Mouse (Mus musculus) midbrain, embryonic 10.5 days (tissue): Measurements from ENCODE around the gene Fam89b. TPM values are rescaled to one million over a fixed set of nuclear protein-coding genes. Genes with fewer than 3 reads are reported as not detected.
A peak's percentile ranks its signal among the peaks of the same experiment; 100 is the strongest.

ENCODE experiments used
- DNase-seq: peaks from one replicate; pipeline ENCODE4 v3.0.0-alpha.2; 2017; ENCODE audit warnings: low spot score
- H3K27ac ChIP-seq: fragments of 300-500 bp; sonication (generic); replicated peaks from 2 replicates; pipeline ENCODE4 v1.5.1; 2016; ENCODE audit warnings: mild to moderate bottlenecking
- H3K27me3 ChIP-seq: fragments of 300-500 bp; sonication (generic); 2 replicates; pipeline ENCODE4 v1.6.1; 2016; ENCODE audit warnings: low read depth, mild to moderate bottlenecking; ENCODE audit not compliant: poor library complexity, severe bottlenecking
- H3K36me3 ChIP-seq: fragments of 300-500 bp; sonication (generic); 2 replicates; pipeline ENCODE4 v1.6.1; 2016; ENCODE audit warnings: mild to moderate bottlenecking, moderate library complexity
- H3K4me1 ChIP-seq: fragments of 300-500 bp; sonication (generic); 2 replicates; pipeline ENCODE4 v1.6.1; 2016
- H3K4me3 ChIP-seq: fragments of 300-500 bp; sonication (generic); 2 replicates; pipeline ENCODE4 v1.5.1; 2016; ENCODE audit warnings: mild to moderate bottlenecking, moderate library complexity
- H3K9me3 ChIP-seq: fragments of 300-500 bp; sonication (generic); replicated peaks from 2 replicates; pipeline ENCODE4 v1.6.1; 2016; ENCODE audit warnings: mild to moderate bottlenecking
- WGBS: fragments of 180-500 bp; shearing (Covaris S2); methylation state at CpG from one replicate; pipeline ENCODE4 v1.1.7; 2016; 5-methylcytosine and 5-hydroxymethylcytosine counted together
- polyA plus RNA-seq: library from polyadenylated mRNA; unstranded; fragments of >200 nt; fragmentation: Nextera tagmentation; extraction: Ambion mirVana; gene quantifications from 2 replicates; pipeline ENCODE4 v1.2.1, GENCODE M21; 2016

Gene Fam89b
- polyA plus RNA-seq, 1 experiment from 2014 or later = 141 TPM

DNA sequence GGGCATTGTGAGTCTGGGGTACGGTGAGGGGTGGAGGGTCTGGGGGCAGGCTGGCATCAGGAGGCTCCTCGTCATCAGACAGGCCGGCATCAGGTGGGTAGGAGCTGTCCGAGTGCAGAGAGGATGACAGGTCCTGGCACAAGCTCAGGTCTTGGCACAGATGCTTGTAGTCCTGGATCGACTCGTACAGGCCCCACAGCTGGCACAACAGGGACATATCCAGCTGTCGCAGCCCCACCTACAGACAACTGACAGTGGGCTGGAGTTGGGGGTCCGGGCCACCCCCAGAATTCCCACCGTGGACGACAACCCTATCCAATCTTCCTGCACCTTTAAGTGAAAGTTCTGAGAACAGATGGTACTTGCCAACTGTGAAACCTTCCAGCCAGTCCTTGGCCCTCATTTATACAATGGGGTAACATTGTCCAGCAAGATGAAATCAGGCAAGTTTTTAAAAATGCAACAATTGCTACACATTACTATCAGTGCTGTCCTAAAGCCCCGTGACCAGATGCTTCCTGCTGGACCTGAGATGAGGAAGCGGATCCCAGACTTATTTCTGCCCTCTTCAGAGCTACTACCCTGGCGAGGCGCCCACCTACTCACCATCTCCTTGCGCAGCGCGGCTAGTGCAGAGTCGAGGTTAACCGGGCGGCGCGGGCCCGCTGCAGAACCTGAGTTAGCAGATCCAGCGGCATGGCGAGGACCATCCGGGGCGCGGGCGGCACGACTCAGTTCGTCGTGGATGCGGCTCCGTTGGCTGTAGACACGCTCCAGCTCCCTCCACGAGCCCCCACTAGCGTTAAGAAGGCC, 616 bp downstream of the Fam89b start:
- Histone ChIP-seq H3K4me1 (peaks cover 72% of the 10 kb centered on the region), H3K36me3 (peaks cover 38% of the 10 kb centered on the region), H3K27me3 (peaks cover 18% of the 10 kb centered on the region), H3K27ac (peak overlapping the region; percentile 97), H3K9me3 (no peaks in the 10 kb centered on the region), H3K4me3 (peak overlapping the region; percentile 95)
- 14% methylated on average over 37 of the region's 37 CpGs for WGBS
- DNase-seq = no peak

DNA sequence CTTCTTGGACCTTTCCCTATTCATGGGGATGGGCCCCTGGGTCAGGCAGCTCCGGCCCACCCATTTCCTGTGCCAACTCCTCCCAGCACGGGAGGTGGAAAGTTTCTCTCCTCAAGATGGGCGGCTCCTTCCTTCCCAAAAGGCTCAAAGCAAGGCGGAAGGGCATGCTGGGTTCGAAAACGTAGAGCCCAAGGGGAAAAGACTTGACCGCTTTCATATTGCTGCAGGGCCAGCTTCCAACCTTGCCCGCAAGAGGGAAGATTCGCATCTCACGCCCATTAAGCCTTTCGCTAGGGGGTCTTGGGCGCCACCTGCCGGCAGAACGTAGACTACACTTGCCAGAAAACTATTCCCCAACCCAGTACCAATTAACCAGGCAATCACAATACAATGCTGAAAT, 1.8 kb downstream of the Fam89b start:
- Histone ChIP-seq H3K27me3 (peaks cover 18% of the 10 kb centered on the region), H3K4me1 (peaks cover 72% of the 10 kb centered on the region), H3K4me3 (peak overlapping the region; percentile 95), H3K9me3 (no peaks in the 10 kb centered on the region), H3K27ac (peak overlapping the region; percentile 97), H3K36me3 (peaks cover 46% of the 10 kb centered on the region)
- 6% methylated on average over 14 of the region's 14 CpGs for whole genome bisulfite sequencing
- peak; percentile 86 for DNase-seq

DNA sequence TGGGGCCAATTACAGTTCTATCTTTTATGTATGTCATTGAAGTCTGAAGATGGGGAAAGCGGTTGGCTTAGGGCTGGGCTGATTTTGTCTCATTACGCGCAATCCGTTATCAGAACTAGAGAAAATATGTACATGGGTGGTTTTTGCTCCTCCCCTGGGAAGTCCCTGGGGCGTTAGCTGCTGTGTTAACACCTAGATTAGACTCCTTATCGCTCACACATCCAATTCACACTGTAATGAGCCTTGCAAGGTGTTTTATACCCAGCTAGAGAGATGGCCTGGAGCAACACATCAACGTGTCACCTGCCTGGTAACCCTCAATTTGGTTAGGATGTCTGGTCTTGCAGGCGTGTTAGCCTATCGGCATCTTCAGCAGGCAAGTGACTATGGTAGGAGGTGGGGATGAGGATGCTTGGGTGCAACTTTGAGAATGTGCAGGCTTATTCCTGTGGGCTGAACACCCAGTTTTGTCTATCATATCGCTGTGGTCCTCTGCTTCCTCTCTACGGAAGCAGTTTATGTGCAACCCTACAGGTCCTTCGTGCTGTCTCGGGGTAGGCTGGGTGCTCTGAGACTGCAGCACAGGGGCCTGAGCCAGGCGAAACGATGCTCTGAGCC, 2.4 kb downstream of the Fam89b start:
- peak overlapping the region; percentile 95 for H3K4me3 ChIP-seq
- H3K4me1 ChIP-seq = peaks cover 71% of the 10 kb centered on the region
- no peak for DNase-seq
- H3K27me3 ChIP-seq = peaks cover 18% of the 10 kb centered on the region
- WGBS = 84% methylated on average over 15 of the region's 15 CpGs
- H3K9me3 ChIP-seq = no peaks in the 10 kb centered on the region
- peaks cover 53% of the 10 kb centered on the region for H3K36me3 ChIP-seq
- peak overlapping the region; percentile 97; the same call in 1 of the 2 replicates for H3K27ac ChIP-seq

DNA sequence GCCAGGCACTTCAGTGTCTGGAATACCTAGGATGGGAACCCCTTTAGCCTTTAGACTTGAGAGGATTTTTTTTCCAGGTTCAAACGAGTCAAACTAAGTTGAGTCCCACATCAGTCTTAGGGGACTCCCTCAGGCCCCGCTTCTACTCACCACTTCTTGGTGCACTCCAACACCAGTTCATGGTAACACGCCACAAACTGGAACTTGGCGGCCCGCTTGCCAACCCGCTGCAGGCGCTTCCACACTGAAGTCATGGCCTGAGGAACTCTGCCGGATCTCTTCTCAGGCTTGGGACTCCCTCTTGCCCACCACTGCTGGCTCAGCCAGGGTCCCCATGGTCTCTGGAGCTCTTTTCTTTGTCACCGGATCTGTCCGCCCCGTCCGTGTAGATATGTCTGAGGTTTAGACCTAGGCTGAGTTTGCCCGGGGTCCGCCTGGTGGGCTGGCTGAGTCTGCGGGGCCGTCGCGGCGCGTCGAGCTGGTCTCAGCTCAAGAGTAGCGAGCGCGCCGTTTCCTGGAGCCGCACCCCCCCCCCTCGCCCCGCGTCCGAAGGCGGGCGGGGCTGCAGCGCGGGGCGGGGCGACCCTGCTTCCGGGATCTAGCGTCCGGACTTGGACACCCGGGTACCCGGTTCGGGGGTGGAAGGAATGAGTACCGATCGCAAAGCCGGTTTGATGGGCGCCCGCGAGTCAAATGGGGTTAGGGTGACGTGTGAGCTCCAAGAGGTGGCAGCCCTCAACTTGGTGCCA, 3.5 kb downstream of the Fam89b start, which contains the start of gene Ehbp1l1:
Gene Ehbp1l1 (minus strand): TSS at position 551 of the 749 bp plus-strand sequence.
- WGBS = 12% methylated on average over 49 of the region's 49 CpGs
- no peak for DNase-seq
- peaks cover 62% of the 10 kb centered on the region for H3K4me1 ChIP-seq
- peak within 1 kb of the TSS; percentile 64 for H3K27ac ChIP-seq
- H3K27me3 ChIP-seq = peaks cover 18% of the 10 kb centered on the region
- H3K4me3 ChIP-seq = peak within 1 kb of the TSS; percentile 95
- peaks cover 64% of the 10 kb centered on the region for H3K36me3 ChIP-seq
- H3K9me3 ChIP-seq = no peaks in the 10 kb centered on the region

DNA sequence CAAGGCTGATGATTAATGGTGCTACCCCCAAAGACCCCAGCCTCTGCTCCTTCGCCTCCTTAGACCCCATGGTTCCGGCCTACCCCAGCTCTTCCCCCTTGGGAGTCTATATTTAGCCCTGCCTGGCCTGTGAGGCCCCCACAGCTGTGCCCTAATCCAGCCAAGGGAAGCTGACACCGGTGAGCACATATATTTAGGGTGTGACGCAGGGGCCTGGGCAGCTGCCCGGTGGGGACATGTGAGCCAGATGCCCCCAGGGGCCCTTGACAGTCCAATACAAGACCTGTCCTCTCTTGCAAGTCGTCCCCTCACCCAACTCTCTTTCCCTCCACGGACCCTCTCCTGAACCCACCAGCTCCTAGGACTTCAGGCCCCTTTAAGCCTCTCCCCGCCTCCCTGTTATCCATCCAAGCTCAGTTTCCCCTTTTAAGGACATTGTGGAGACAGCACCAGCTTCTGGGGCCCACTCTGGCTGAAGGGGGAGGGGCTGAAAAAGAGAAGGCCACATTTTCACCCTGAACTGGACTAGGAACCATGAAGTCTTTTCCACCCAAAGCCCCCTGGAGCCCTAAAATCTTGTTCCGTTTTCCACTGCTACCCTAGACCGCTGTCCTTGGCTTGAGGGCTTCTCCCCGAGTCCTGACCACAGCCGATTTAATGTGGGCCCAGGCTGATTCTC, 4.3 kb downstream of the Fam89b start:
- peaks cover 68% of the 10 kb centered on the region for H3K36me3 ChIP-seq
- H3K9me3 ChIP-seq = no peaks in the 10 kb centered on the region
- peaks cover 18% of the 10 kb centered on the region for H3K27me3 ChIP-seq
- 84% methylated on average over 12 of the region's 12 CpGs for WGBS
- H3K27ac ChIP-seq = peak overlapping the region; percentile 52; the same call in 1 of the 2 replicates
- no peak for DNase-seq
- peaks cover 54% of the 10 kb centered on the region for H3K4me1 ChIP-seq
- H3K4me3 ChIP-seq = peak overlapping the region; percentile 95

DNA sequence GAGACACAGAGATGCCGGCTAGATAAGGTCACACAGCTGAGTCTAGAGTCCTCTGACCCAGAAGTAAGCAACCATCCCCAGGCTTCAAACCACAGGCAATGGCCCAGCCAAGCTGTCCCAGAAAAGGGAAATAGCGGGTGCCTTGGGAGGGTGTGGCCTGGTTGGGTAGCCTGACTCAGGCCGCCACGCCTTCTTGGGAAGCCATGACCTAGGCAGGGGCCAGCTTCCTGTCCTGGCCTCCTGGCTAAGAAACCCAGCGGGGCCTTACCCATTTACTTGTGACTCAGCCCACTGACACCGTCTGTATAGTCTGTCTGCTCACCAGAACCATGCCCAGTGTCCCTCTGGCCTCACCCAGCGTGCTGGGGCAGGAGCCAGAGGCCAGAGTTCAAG, 4.9 kb downstream of the Fam89b start:
- no peak for DNase-seq
- WGBS = 76% methylated on average over 7 of the region's 7 CpGs
- Histone ChIP-seq H3K9me3 (no peaks in the 10 kb centered on the region), H3K4me3 (peak overlapping the region; percentile 95), H3K4me1 (peaks cover 48% of the 10 kb centered on the region), H3K27ac (peak overlapping the region; percentile 52; the same call in 1 of the 2 replicates), H3K36me3 (peaks cover 72% of the 10 kb centered on the region), H3K27me3 (peaks cover 18% of the 10 kb centered on the region)

DNA sequence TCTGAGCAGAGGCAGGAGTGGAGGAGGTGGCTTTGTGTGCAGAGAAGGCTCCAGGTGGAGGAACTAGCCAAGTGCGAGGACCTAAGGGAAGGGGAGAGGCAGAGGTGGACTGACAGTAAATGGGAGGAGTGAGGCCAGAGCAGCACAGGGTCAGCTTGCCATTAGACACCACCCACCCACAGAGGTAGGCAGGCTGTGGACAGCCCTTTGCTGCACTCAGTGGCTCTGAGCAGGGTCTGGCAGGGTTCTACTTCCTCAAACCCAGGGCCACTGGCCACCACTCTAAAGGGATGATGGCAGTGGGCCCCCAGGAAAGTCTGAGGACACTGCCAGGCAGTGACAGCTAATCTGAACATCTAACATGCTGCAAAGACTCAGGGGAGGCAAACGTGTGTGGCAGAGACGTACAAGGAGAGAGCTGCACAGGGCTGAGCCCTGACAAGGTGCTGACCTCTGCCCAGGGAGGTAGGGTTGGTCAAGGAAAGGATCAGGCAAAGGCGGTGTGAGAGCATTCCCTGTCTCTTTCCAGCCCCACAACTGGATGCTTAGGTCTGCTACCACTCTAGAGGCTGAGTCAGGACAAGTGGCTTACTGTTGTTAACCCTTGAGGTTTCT, 5.4 kb downstream of the Fam89b start:
- H3K9me3 ChIP-seq = no peaks in the 10 kb centered on the region
- peaks cover 44% of the 10 kb centered on the region for H3K4me1 ChIP-seq
- H3K4me3 ChIP-seq = no peak overlapping the region
- peaks cover 77% of the 10 kb centered on the region for H3K36me3 ChIP-seq
- no peak for DNase-seq
- peaks cover 18% of the 10 kb centered on the region for H3K27me3 ChIP-seq
- 74% methylated on average over 4 of the region's 4 CpGs for WGBS
- H3K27ac ChIP-seq = no peak overlapping the region

DNA sequence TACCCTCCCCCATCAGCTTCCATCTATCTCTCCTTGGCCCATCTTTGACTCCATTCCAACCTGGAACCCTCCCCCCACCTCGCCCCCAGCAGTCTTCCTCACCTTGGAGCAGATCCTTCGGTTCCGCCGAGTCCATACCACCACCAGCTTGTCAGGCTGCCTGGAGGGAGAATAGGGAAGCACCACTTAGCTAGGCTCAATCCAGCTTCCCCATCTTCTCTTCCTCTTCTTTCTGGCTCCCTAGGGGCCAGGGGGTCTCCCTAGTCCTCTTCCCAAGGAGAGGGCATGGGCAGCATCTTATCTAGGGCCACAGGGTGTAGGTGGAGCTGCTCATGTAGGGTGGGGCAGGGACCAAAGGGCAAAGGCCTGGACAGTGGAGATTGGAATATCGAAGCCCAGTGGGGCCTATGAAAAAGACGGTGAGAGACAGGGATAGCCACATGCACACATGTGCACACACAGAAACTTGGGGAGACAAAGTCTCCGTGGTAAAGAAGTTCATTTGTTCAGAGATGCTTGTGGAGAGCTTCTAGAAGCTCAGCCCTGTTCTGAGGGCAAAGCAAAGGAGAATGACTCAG, 6.5 kb downstream of the Fam89b start:
- Histone ChIP-seq H3K36me3 (peaks cover 88% of the 10 kb centered on the region), H3K27ac (no peak overlapping the region), H3K27me3 (peaks cover 21% of the 10 kb centered on the region), H3K4me3 (0 out of 2 replicates have a peak overlapping the region, but pooled peaks have one; percentile 14), H3K9me3 (no peaks in the 10 kb centered on the region), H3K4me1 (peaks cover 35% of the 10 kb centered on the region)
- 90% methylated on average over 7 of the region's 7 CpGs for WGBS
- DNase-seq = no peak

DNA sequence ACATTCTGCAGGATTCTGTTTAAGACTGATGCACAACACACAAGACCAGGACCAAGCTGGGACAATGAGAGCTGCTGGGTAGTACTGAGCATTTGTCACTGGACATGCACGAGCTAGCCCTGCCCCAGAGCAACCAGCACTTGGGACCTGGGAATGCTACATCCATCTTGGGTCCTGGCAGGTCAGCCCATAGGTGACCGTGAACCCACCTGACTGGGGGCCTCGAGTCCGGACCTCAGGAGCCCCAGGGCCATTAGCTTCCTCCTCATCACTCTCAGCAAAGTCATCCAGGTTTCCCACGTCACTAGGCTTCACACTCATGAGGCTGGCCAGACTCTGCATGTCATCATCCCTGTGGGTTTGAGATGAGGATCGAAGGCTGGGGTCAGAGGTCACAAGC, 8.2 kb downstream of the Fam89b start:
- peaks cover 32% of the 10 kb centered on the region for H3K4me1 ChIP-seq
- peaks cover 19% of the 10 kb centered on the region for H3K27me3 ChIP-seq
- 89% methylated on average over 6 of the region's 6 CpGs for WGBS
- no peak overlapping the region for H3K4me3 ChIP-seq
- no peak for DNase-seq
- no peaks in the 10 kb centered on the region for H3K9me3 ChIP-seq
- peaks cover 92% of the 10 kb centered on the region for H3K36me3 ChIP-seq
- no peak overlapping the region for H3K27ac ChIP-seq

DNA sequence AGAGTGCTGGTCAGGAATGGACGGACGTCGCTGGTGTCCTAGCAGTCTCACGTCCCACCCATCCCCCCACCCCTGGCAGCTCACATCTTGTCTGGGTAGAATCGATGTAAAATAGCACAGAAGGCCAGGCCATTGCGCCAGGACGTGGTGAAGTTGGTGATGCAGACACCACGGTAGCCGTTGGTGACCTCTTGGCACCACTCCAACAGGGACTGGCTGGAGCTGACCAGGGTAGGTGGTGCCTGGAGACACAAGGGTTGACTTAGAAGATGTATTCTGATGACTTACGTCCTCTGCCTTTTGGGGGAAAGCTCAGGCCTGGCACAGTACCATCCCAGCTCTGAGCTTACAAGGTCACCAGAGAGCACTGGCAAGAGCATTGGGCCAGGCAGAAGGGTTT, 12.5 kb downstream of the Fam89b start:
- WGBS = 60% methylated on average over 10 of the region's 10 CpGs
- Histone ChIP-seq H3K4me1 (peaks cover 37% of the 10 kb centered on the region), H3K27me3 (peaks cover 23% of the 10 kb centered on the region), H3K9me3 (no peaks in the 10 kb centered on the region), H3K36me3 (peaks cover 87% of the 10 kb centered on the region), H3K4me3 (peak overlapping the region; percentile 4; the same call in 1 of the 2 replicates), H3K27ac (no peak overlapping the region)
- no peak for DNase-seq

DNA sequence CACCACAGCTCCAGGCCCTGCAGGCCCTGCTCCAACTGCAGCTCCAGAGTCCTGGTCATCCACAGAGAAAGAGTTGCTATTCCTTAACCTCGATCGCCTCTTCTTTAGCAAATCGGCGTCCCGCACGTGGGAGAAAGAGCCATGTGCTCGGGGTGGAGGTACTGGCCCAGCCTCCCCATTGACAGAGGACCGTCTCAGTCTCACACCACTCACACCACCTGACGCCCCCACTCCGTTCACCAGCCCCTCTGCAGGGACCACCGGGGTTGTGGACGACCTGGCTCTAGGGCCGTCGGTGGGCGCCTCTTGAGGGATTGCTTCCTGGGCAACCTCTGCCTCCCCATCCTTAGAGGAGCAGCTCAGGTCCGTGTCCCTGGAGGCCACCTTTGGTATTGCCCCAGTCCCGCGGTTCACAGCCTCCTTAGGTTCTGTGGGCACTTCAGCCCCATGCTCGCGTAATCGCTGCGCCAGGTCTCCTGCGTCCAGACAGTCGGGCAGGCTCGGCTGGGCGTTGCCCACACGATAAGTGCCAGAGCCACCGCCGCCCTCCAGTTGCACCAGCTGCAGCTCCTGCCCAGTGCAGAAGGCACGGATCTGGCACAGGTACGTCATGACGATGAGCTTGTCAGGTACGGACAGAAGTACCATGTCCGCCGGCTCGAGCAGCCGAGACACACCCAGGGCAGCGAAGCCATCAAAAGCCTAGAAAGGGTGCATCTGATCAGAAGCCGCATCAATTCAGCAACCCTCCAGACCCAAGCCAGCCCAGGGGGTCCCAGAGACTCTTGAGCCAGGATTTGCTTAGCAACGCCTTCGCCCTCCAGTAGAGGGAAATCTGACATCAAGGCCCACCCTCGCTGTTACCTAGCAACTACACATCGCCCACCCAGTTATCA, 13.4 kb downstream of the Fam89b start:
- Histone ChIP-seq H3K9me3 (no peaks in the 10 kb centered on the region), H3K36me3 (peaks cover 84% of the 10 kb centered on the region), H3K27ac (peak overlapping the region; percentile 58), H3K4me1 (peaks cover 37% of the 10 kb centered on the region), H3K4me3 (peak overlapping the region; percentile 45), H3K27me3 (peaks cover 23% of the 10 kb centered on the region)
- peak; percentile 60 for DNase-seq
- WGBS = 14% methylated on average over 43 of the region's 43 CpGs
